Mouse (Mus musculus) gastrocnemius, postnatal 36 days (tissue): ENCODE measurements at regions not wholly inside any gene's neighbourhood (a gene's known extent, or its start where the extent isn't known, plus 50 kb on each side); places are given as distances from the start of the nearest gene placed in this dataset.
"Not testable (repeated sequence)": the region's sequence is repeated elsewhere in the genome, so short reads cannot be mapped to it uniquely, and the experiment has no call there.

Experiments used
- DNase-seq, 2 experiments: peaks; one replicate each; pipeline ENCODE4 v3.0.0; 2022
- intact Hi-C: fragments of 180-260 bp; cut with DNase I; formaldehyde crosslinking; loops from one replicate; pipeline ENCODE4 v1.15.1; 2025

DNA sequence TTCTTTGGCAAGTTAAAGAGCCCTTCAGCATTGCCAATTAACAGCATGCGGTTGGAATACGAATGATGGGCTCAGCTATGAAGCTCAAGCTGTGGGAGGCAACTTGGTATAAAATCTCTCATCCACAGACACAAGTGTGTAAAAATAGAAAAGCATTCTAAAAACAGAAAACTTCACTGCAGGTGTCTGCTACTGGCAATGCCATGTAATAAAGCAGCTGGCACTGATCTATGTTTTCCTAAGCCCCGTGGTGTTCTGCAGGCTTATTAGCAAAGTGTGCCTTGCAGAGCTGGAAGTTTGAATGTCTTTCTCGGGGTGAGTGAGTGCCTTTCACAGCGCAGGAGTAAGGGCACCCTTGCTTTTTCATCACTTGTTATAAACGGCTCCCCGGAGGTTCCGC is 196.9 kb upstream of the Ctso start:
- DNase-seq: no peak
- intact Hi-C loops: no loop called here

DNA sequence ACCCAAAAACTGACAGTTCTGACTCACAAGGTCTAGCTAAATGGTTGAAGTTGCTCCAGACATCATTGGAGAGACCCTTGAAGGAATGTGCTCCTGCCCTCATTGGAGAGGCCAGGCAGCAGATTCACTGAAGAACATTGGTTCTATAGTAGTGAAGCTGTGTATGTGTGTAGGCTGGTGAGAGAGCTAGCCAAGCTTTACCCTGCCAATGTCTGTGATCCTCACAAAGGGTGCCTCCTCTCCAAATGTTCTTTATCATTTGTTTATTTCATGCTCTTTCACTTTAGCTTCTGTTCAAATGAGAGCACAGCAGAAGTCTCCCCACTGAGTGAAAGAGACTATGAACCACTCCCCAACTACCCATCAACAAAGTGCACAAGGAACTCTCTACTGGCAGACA is 195.6 kb upstream of the Ctso start:
- intact Hi-C loops: no loop called here
- DNase-seq: no peak

DNA sequence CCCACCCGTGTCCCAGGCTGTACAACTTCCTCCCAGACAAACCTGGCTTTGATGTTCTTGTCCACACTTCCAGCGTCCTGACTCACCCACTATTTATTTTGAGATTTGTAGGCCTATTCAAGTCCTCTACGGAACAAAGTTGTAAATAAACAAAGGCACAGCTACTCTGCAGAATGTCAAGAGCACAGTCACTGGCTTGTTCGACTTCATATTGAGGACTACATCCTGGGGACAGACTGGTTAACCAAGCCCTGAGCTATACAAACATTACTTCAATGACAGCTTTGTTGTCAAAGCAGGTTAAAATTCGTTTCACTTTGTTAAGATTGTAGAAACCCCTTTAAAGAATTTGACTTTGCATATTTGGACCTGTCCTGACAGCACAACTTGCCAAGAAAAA is 190.3 kb upstream of the Ctso start:
- intact Hi-C loops: no loop called here
- no peak for DNase-seq

DNA sequence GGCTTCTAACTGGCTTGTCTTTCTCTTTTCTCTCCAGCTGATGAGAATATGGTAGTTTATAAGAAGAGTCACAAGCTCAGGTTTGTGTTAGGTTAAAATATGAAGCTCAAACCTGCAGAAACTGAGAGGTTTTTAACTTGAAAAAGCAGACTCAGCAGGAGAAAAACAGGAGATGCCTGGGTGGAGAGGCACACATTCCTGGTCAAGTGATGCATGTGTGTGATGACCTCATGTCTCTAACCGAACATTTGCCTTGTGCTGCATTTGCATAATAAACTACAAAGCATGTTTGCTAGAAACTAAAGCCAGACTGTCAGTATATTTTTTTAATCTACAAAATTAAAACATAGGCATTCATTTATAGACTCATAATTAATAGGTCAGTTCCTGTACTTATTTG is 182.2 kb upstream of the Ctso start:
- DNase-seq: no peak
- intact Hi-C loops: no loop called here

DNA sequence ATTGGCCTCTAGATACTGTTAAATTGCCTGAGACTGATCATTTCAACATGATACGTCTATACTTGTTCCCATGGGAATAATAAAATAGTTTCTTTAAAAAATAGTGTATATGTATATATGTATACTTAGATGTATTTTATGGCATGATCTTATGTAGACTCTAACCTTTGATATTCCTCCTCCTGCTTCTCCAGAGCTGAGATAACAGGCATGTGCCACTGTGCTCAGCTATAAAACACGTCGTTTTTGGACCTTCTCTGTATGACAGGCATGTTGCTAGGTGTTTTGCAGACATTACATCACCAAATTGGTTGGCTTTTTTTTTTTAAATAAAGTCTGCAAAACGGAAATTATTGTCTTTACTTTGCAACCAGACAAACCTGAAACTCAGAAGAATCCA is 179.4 kb upstream of the Ctso start:
- DNase-seq: no peak
- intact Hi-C loops: no loop called here

DNA sequence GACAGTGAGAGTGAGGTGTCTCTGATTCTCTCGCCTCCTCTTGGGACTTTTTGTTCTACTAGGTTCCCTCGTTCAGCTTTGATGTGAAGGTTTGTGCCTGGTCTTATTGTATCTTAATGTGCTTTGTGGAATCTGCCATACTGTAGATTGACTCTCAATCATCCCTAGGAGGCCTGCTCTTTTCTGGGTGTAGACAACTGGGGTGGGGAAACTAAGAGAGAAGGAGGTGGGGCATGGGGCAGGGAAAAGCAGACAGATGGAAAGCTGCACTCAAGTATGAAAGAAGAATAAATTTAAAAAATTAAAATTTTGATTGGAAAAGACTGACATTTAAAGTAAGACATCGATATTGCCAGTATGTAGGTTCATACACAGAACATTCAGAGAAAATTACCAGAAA is 172.0 kb upstream of the Ctso start:
- intact Hi-C loops: no loop called here
- no peak for DNase-seq

DNA sequence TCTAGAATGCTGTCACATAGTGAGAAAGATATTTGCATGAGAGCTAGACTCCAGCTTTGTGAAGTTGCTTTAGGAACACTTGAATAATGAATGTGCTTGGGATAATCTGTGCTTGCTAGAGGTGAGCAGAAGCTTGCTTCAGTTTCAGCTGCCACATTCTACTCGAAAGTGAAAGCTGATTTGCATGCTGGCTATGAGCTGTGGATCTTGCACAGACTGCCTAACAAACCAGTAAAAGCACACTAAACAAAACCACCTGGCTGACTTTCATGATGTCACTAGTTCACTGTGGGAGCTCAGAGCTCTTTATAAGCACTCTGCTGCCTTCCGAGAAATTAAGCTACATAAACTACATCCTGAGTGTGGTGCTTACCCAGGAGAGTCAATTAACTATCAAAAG is 171.5 kb upstream of the Ctso start:
- no peak for DNase-seq

DNA sequence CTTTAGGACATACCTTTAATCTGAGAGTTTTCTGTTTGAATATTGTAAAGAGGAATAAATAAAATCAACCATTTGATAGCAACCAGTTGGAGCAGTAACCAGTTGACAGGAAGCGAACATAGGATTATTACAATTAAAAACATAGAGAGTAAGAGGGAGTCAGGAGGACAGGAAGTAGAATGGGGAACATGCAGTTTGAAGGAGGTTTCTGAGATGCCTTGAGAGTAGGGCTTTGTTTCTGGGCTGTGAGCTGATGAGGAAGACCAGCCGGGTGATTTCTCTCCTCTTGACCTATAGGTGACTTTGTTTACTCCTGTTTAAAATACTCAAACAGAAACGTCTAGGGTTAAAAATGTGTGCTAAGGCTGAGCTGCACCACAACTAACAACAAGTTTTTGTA is 160.6 kb upstream of the Ctso start:
- intact Hi-C loops: no loop called here
- no peak for DNase-seq

More for the DNA sequence above, 171.5 kb upstream of the Ctso start:
- intact Hi-C loops: no loop called here

DNA sequence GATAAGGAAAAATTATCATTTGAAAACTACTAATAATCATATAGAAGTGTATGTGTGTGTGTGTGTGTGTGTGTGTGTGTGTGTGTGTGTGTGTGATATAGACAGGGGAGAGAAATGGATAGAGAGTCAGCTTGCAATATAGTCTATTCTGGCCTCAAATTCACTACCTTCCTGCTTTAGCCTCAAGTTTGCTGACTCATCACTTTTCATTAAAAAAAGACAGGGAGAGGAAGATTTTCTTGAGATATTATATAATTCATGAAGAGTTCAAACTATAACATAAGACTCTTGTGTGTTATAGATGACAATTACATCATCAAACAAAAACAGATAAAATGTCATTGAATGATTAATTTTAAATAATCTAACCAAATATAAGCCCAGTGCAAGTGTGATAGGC is 159.4 kb upstream of the Ctso start:
- intact Hi-C loops: no loop called here
- DNase-seq: no peak

DNA sequence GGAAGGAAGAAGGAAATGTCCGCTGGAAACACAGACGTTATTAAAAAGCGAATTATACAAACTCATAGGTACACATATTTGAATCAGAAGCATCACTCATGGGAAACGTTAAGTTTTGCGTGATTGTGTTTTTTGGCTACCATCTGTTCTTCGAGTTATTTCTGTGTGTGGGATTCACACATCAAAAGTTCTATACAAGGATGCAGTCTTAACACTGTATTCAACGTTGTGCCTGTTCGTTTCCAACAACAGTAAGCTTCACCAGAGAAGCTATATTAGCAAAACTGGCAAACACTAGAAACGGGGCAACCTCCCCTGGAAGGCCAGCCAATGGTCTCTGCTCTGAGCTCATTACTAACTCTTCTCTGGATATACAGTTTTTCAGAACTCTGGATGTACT is 150.3 kb upstream of the Ctso start:
- intact Hi-C loops: loop anchor here (2.0 to 10.0 kb wide), 2 partner anchors 143 to 821 kb away; no protein-coding TSS in a partner anchor
- no peak for DNase-seq

DNA sequence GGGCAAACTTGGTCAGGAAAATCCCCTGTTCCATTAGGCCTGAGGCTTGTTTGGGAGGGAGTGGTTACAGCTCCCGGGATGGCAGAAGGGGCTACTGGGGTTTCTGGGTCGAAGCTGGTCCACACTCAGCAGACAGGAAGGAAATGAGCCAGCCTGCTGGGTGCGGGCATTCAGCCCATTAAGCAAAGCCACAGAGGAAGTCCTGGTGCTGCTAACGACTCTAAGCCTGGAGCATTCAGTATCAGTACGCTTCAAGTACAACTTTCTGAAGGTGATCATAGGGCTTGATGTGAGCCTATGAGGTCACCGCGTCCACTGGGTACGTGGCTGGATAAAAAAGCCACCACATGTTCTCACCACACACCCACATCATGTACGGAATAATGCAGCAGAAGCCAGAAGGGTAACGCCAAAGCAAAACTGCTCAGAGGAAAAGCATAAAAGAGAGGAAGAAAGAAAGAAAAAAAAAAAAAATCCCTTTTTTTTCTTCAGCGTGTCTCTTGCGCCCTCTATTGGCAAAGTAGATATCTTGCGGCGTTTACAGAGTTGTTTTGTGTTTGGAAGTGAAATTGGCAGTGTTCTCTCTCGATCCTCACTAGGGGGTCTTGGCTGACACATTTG is 149.4 kb upstream of the Ctso start:
- intact Hi-C loops: loop anchor here (2.0 to 10.0 kb wide), 2 partner anchors 142 to 822 kb away; no protein-coding TSS in a partner anchor
- peak in 1 of 2 experiments; percentile 12 for DNase-seq

DNA sequence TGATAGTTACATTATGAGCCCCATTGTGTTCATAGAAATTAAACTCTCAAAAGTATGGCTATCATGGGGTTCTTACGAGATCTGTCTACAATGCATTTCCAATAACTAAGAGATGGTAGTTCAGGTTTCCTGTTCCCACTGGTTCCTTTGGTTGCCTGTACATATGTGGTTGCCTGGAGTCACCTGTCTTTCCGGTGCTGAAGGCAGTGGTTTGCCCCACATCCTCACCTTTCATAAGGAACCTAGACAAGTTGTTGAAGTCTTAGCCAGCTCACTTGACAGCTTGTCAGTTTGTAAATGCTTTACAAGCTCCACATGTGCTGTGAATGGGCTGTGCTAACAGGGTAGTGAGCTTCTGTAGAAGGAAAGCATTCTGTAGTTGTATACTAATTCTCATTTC is 143.5 kb upstream of the Ctso start:
- intact Hi-C loops: loop anchor here (10.0 kb wide), 1 partner anchor 136 kb away; no protein-coding TSS in a partner anchor
- DNase-seq: no peak

DNA sequence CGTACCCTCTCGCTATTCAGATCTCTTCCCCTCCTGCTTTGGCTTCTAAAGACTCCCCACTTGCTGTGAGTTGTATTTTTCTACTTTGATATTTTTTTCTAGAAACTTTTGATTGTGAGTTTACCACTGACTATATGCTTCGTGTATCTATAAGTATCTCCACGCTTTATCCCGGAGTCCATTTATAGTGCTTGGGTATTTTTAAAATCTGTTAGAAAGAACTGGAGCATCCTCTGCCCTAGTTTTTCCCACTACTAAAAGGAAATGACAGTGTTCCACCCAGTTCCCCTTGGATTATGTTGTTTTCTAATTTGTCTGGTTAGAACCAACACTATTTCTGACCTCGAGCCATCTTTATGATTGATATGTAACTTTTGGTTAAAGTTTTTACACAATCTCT is 142.7 kb upstream of the Ctso start:
- intact Hi-C loops: loop anchor here (10.0 kb wide), 1 partner anchor 135 kb away; no protein-coding TSS in a partner anchor
- DNase-seq: no peak

DNA sequence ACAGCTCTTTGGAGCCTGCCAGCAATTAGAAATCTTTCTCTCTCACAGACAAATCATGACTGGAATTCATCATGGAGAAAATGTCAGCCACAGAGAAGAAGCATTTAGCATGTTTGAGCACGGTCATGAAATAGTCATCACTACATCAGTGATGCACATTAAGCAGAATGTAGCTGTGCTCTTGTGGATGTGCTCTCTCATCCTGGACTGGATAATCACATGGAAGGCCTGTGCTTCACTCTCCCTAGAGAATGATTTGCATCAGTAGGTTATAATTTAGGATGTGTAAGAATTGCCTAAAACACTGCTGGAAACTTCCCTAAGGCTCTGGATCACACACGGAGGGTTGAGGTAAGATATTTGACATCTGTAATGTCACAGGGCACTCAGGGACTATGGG is 130.3 kb upstream of the Ctso start:
- intact Hi-C loops: no loop called here
- no peak for DNase-seq

DNA sequence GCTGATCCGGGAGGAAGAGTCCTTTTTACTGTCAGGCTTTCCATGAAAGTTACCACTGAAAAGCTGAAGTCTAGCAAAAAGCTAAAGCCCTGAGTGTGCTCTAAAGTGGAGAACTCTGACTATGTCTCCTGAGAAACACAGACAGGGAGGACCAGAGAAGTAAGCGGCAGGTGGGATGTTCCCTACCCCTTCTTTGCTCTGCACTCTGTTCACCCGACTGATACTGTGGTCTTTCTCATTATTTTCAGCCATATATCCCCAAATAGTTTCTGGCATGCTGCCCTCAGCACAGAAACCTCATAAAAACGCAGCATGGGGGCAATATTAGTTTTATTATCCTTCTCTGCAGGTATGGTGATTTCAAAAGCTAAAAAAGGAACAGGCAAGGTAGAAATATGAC is 126.7 kb upstream of the Ctso start:
- no peak for DNase-seq
- intact Hi-C loops: no loop called here

DNA sequence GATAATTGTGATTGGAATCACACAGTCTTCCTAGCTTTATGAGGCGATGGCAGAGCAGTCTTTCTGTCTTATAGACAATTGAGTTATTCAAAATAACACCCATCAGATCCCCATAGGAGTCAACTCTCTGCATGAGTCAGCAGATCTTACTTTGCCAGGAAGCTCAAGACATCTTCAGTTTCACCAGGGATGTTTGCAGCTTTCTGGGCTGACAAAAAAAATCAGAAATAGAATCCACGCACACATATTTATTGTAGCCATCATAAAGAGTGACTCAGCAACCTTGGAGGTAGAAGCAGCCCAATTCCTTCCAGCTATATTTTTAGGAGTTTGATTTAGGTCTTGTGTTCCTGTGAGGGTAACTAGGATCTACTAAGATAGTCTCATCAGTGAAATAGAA is 122.8 kb upstream of the Ctso start:
- intact Hi-C loops: no loop called here
- DNase-seq: no peak

DNA sequence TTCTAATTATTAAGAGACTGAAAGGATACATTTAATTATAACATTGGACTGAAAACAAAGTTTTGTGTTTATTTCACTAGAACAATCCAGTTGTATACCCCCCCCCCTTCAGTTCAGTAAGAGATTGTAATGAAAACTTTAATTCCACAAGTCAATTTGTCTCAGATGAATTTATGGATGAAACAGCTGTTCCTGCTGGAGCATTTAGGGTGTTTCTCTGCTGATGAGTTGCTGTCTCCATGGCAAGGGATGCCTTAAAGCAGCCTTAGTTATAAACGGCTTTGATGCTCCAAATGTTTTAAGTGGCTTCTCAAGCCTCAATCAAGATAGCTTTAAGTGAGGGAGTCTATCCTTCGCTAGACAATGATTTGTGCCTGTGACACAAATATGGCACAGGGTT is 112.1 kb upstream of the Ctso start:
- intact Hi-C loops: no loop called here

DNA sequence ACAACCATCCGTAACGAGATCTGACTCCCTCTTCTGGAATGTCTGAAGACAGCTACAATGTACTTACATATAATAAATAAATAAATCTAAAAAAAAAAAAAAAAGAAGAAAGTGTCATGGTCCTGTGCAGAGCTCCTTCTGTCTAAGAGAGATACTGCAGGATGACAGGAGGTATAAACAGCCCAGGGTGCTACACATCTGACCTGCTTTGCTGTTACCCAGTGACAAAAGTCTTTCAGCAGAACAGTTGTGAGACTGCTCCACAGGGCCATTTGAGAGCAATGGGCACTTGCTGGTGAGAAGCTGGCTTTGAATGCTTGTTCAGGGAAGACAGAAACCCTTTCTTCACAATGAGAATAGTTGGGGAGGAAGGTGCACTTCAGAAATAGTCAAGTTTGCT is 102.9 kb upstream of the Ctso start:
- no peak for DNase-seq
- intact Hi-C loops: no loop called here

More for the DNA sequence above, 112.1 kb upstream of the Ctso start:
- no peak for DNase-seq

DNA sequence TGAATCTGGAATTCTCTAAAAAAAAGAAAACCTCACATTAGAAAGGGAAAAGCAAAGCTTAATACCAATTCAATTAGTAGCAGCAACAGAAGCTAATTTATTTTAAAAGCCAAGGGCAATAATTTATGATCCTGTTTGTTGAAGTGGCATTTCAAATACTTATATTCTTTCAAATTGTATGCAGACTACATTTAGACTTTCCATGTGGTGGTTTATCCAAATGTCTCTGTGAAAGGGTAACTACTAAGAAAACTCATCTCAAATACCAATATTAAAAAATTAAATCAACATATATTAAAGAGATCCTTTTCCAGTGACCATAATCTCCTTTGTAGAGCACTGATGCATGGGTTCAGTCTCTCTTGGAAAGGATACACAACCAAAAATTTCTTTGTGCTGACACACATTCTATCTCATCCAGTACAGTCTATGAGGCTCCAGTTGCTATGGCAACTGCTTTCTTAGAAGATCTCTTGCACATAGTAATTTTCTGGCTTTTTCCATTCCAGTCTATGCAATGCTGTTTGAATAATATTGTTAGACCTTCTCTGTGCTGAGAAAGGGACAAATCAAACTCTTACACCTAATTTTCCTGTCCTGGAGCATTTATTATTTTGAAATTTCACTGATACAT is 102.3 kb upstream of the Ctso start:
- intact Hi-C loops: no loop called here
- DNase-seq: no peak

DNA sequence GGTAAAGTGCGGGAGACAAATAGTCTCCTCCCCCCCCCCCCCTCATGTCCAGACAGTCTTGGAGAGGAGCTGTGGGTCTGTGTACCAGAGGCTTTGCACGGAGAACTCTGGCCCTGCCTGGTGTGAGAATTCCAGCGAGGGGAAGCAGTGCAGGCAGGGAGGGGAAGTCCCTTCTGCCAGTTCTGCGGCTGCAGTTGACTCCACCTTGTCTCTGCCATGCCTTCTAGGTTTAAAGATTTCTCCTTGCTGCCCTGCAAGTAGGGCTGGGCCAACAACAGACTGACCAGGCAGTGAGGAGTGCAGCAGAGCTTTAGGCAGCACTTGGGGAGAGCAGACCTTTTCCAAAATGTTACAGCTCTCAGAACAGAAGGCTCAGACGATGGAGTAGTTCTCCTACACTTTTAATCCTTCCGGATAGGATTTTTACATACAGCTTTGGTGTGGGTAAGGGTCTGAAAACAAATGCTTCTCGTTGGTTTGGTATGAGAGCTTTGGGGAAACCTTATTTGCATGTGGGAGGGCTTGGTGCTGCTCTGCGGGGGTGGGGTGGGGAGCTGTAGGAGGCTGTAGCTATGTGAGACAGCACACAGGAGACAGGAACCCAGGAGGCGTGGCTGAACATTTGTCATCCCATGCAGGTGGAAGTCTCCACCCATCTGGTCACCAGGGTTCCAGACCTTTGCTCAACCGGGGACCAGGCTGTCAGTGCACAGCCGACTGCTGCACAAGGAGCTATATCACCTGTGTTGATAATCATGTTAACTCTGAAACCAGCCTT is 96.8 kb upstream of the Ctso start:
- DNase-seq: no peak
- intact Hi-C loops: no loop called here

DNA sequence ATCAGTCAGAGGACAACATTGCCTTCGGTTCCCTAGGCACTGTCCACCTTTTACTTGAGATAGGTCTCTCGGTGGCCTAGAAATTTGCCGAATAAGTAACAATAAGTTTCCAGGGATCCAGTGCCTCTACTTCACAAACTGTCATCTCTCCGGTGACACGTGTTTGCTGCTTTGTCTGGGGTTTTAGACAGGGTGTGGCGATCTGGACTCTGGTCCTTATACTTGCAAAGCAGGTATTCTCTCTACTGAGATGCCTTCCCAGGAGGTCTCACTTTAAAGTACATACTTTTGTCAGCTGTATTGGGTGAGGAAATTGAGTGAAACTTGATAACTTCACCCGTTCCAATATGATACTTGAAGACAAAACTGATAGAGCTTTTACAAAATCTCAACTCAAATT is 95.9 kb upstream of the Ctso start:
- intact Hi-C loops: no loop called here
- no peak for DNase-seq

DNA sequence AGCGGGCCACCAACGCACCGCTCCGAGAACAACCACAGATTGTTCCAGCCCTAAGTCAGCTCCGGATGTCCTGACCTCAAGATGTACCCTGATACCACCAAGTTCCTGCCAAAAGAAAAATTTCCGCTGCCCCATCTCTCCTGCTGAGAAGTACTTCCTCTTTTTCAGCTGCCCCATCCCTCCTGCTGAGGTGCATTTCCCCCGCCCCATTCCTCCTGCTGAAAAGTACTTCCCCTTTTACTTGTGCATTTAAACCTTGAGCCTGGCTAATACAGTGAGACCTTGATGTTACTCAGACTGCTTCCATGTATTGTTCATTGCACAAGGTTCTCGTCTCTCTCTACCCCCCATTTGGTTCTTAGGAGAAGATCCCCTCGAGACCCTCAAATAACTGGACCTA is 94.3 kb upstream of the Ctso start:
- intact Hi-C loops, DNase-seq: not testable (repeated sequence)
